Mouse (Mus musculus) stomach, postnatal 0 days (tissue): ENCODE measurements around the gene Hist1h3f. TPM values are rescaled to one million over a fixed set of nuclear protein-coding genes. Genes with fewer than 3 reads are reported as not detected.
A peak's percentile ranks its signal among the peaks of the same experiment; 100 is the strongest.
"Not testable (repeated sequence)": the region's sequence is repeated elsewhere in the genome, so short reads cannot be mapped to it uniquely, and the experiment has no call there.

ENCODE experiments used
- ATAC-seq: fragments of 200-750 bp; cut with Nextera tagmentation; 2 replicates; pipeline ENCODE4 v1.8.0; 2017; ENCODE audit not compliant: low FRiP score, low TSS enrichment
- DNase-seq: peaks from one replicate; pipeline ENCODE4 v3.0.0-alpha.2; 2016; ENCODE audit warnings: low spot score
- H3K27ac ChIP-seq: fragments of 300-500 bp; sonication (generic); replicated peaks from 2 replicates; pipeline ENCODE4 v1.5.1; 2014; ENCODE audit warnings: mild to moderate bottlenecking, control low read depth
- H3K27me3 ChIP-seq: fragments of 300-500 bp; sonication (generic); 2 replicates; pipeline ENCODE4 v1.6.1; 2014; ENCODE audit warnings: low read length; ENCODE audit not compliant: control insufficient read depth, insufficient read depth
- H3K36me3 ChIP-seq: fragments of 300-500 bp; sonication (generic); 2 replicates; pipeline ENCODE4 v1.6.1; 2014; ENCODE audit warnings: low read length, mixed read lengths; ENCODE audit not compliant: control insufficient read depth, insufficient read depth
- H3K4me1 ChIP-seq: fragments of 300-500 bp; sonication (generic); replicated peaks from 2 replicates; pipeline ENCODE4 v1.6.1; 2014; ENCODE audit warnings: antibody characterized with exemption; ENCODE audit not compliant: control insufficient read depth, insufficient read depth
- H3K4me2 ChIP-seq: fragments of 300-500 bp; sonication (generic); replicated peaks from 2 replicates; pipeline ENCODE4 v1.6.1; 2014; ENCODE audit warnings: low read depth, mild to moderate bottlenecking, control low read depth, moderate library complexity
- H3K4me3 ChIP-seq: fragments of 300-500 bp; sonication (generic); 2 replicates; pipeline ENCODE4 v1.5.1; 2014; ENCODE audit warnings: low read depth, low read length, control low read depth
- H3K9ac ChIP-seq: fragments of 300-500 bp; sonication (generic); 2 replicates; pipeline ENCODE4 v1.6.1; 2014; ENCODE audit warnings: mild to moderate bottlenecking, low read length, control low read depth, mixed read lengths
- H3K9me3 ChIP-seq: fragments of 300-500 bp; sonication (generic); 2 replicates; pipeline ENCODE4 v1.6.1; 2016; ENCODE audit warnings: low read length; ENCODE audit not compliant: control insufficient read depth
- CTCF ChIP-seq: IDR thresholded peaks from 2 replicates; pipeline ENCODE4 v1.5.1; 2016; ENCODE audit warnings: antibody characterized with exemption, low read depth, mild to moderate bottlenecking, moderate library complexity
- EP300 ChIP-seq: optimal IDR thresholded peaks from 2 replicates; pipeline ENCODE3; 2016; ENCODE audit warnings: antibody characterized with exemption
- WGBS: fragments of 180-500 bp; shearing (Covaris S2); extraction: QIAGEN DNeasy Blood & Tissue Kit; methylation state at CpG from one replicate; pipeline ENCODE4 v1.1.7; 2014; 5-methylcytosine and 5-hydroxymethylcytosine counted together
- polyA plus RNA-seq: library from polyadenylated mRNA; unstranded; fragments of >200 nt; fragmentation: Nextera tagmentation; extraction: Ambion mirVana; gene quantifications from 2 replicates; pipeline ENCODE4 v1.2.1, GENCODE M21; 2015

The Hist1h3f gene
- polyA plus RNA-seq, 1 experiment from 2014 or later: 0.78 TPM

DNA sequence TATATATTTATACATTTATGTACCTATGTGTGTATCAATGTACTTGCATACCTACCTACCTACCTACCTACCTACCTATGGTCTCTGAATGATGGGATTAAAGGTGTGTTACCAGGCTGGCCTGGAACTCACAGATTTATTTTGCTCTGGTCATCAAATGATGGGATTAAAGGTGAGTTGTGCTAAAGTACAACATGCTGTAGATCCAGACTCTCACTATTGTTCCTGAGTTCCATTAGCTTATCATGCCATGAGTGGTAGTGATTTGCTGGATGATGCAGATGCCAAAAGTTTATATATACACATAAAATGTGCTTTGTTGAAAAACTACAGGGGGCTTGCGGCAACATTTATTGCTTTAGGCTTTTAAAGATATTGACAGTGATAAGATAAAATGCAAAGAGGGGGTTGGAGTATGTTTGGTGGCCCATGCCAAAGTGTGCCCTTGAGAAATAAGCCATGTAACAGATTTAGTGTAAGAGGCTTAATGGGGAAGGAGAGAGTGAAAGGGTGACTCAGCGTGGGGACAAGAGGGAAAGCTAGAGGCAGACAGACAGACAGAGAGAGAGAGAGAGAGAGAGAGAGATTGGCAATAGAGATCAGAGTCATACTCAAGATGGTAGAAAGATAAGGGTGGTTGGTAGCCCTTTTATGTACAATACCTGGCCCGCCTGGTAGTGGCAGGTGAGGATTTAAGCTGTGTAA, 6.7 kb upstream of the Hist1h3f start:
- no peak overlapping the region for H3K27ac ChIP-seq
- no peak overlapping the region for H3K9ac ChIP-seq
- WGBS: 69% methylated on average over 3 of the region's 3 CpGs
- H3K9me3 ChIP-seq: no peaks in the 10 kb centered on the region
- no peak overlapping the region for H3K4me2 ChIP-seq
- TF ChIP-seq CTCF (no peak), EP300 (no peak)
- no peaks in the 10 kb centered on the region for H3K4me1 ChIP-seq
- ATAC-seq (no peak), DNase-seq (no peak)
- no peak overlapping the region for H3K4me3 ChIP-seq
- H3K36me3 ChIP-seq: no peaks in the 10 kb centered on the region
- H3K27me3 ChIP-seq: no peaks in the 10 kb centered on the region

DNA sequence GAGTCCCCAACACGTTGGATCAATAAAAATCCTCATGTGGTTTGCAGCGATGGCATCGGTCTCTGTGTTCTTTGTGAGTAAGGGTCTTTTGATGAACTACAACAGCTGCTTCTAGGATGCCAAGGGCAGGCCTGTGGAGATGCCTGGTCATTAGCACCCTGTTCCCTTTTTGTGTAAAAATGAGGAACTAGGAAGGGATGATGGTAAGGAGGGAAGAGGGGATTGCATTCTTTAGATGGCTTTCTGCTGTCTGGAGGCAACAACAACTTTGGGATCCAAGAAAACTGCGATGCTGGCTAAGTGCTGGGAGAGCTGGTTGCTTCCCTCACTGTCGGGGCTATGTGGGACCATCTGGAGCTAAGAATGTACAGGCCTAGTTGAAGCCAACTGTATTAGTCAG, 5.6 kb upstream of the Hist1h3f start:
- H3K4me3 ChIP-seq: no peak overlapping the region
- 69% methylated on average over 5 of the region's 5 CpGs for WGBS
- DNase-seq: no peak
- no peak overlapping the region for H3K9ac ChIP-seq
- H3K27me3 ChIP-seq: no peaks in the 10 kb centered on the region
- no peaks in the 10 kb centered on the region for H3K36me3 ChIP-seq
- H3K27ac ChIP-seq: no peak overlapping the region
- H3K4me1 ChIP-seq: no peaks in the 10 kb centered on the region
- no peaks in the 10 kb centered on the region for H3K9me3 ChIP-seq
- H3K4me2 ChIP-seq: no peak overlapping the region
- TF ChIP-seq CTCF (no peak), EP300 (no peak)
- ATAC-seq: no peak

DNA sequence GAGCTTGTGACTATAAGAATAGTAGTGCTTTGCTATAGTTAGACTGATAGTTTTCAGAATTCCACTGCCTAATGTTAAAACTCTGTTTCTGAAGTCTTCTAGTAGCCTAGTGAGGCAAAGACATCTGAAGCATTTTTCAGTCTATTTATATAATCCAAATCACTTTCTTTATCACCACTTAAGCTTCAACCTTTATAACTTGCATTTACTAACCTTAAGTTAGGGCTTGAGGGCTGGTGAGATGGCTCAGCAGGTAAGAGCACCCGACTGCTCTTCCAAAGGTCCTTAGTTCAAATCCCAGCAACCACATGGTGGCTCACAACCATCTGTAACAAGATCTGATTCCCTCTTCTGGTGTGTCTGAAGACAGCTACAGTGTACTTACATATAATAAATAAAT, 4.0 kb upstream of the Hist1h3f start:
- WGBS: 67% methylated on average over 1 of the region's 1 CpGs
- not testable (repeated sequence) for DNase-seq

GRCm38 (mm10) chr13:23541497-23541896, 2.4 kb upstream of the Hist1h3f start:
- no peak for ATAC-seq
- DNase-seq: no peak
- H3K4me3 ChIP-seq: no peak overlapping the region
- no peaks in the 10 kb centered on the region for H3K36me3 ChIP-seq
- 83% methylated on average over 3 of the region's 3 CpGs for WGBS
- no peak overlapping the region for H3K4me2 ChIP-seq
- H3K27ac ChIP-seq: no peak overlapping the region
- no peak for TF ChIP-seq CTCF
- TF ChIP-seq EP300: no peak
- no peaks in the 10 kb centered on the region for H3K27me3 ChIP-seq
- no peaks in the 10 kb centered on the region for H3K4me1 ChIP-seq
- H3K9me3 ChIP-seq: no peaks in the 10 kb centered on the region
- H3K9ac ChIP-seq: no peak overlapping the region

More for the DNA sequence above, 4.0 kb upstream of the Hist1h3f start:
- H3K27me3 ChIP-seq, H3K9ac ChIP-seq, H3K9me3 ChIP-seq, H3K4me3 ChIP-seq, H3K36me3 ChIP-seq, ATAC-seq, H3K4me2 ChIP-seq, H3K27ac ChIP-seq, H3K4me1 ChIP-seq: not testable (repeated sequence)

DNA sequence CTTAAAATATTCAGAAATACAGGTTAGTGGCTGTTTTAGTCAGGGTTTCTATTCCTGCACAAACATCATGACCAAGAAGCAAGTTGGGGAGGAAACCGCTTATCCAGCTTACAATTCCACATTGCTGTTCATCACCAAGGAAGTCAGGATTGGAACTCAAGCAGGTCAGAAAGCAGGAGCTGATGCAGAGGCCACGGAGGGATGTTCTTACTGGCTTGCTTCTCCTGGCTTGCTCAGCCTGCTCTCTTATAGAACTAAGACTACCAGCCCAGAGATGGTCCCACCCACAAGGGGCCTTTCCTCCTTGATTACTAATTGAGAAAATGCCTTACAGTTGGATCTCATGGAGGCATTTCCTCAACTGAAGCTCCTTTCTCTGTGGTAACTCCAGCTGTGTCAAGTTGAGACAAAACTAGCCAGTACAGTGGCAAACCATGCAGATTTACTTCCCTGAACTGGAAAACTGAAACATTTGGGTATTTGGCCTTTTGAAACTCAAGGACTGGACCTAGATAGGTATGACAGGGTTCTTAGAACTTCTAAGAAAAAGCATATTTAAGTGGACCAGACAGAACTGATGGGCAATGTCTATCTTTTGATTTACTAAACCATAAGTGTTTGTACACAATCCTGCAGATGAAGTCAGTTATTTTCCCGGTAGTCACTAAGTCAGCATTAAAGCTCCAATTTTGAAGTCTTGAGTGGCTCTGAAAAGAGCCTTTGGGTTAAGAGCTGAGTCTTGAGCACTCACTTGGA, 1.4 kb upstream of the Hist1h3f start:
- not testable (repeated sequence) for ATAC-seq, H3K9me3 ChIP-seq, DNase-seq, H3K27me3 ChIP-seq, H3K4me1 ChIP-seq, H3K36me3 ChIP-seq
- WGBS: 6% methylated on average over 3 of the region's 3 CpGs
- H3K4me2 ChIP-seq: peak overlapping the region; percentile 61
- peak overlapping the region; percentile 44 for H3K4me3 ChIP-seq
- H3K27ac ChIP-seq: peak overlapping the region; percentile 86
- peak overlapping the region; percentile 47 for H3K9ac ChIP-seq

- not testable (repeated sequence) for H3K36me3 ChIP-seq, H3K4me1 ChIP-seq, H3K9me3 ChIP-seq, H3K27me3 ChIP-seq
- Histone ChIP-seq H3K9ac (peak within 1 kb of the TSS; percentile 47), H3K27ac (peak within 1 kb of the TSS; percentile 89), H3K4me2 (peak within 1 kb of the TSS; percentile 61), H3K4me3 (peak within 1 kb of the TSS; percentile 46)
- ATAC-seq (peak; percentile 94), DNase-seq (peak; percentile 68)
- under 1% methylated on average over 23 of the region's 42 CpGs for WGBS
Measured at GRCm38 (mm10) chr13:23542999-23543607, 749 bp upstream of the Hist1h3f start, which contains the start of gene Hist1h2bh. Gene Hist1h2bh (minus strand): TSS chr13:23543392.

GRCm38 (mm10) chr13:23544787-23545120, 902 bp downstream of the Hist1h3f start:
- not testable (repeated sequence) for H3K36me3 ChIP-seq, DNase-seq, H3K27ac ChIP-seq, H3K9me3 ChIP-seq, H3K4me1 ChIP-seq, H3K9ac ChIP-seq, ATAC-seq, H3K27me3 ChIP-seq
- WGBS: 0% methylated on average over 11 of the region's 14 CpGs
- Histone ChIP-seq H3K4me2 (peak overlapping the region; percentile 35; the same call in 1 of the 2 replicates), H3K4me3 (peak overlapping the region; percentile 46)
